Mouse (Mus musculus) layer of hippocampus, adult 6 months (tissue): ENCODE measurements around the gene Stfa2. TPM values are rescaled to one million over a fixed set of nuclear protein-coding genes. Genes with fewer than 3 reads are reported as not detected.

Source experiments
- long read RNA-seq, 2 experiments: library from polyadenylated mRNA; unstranded; transcript quantifications; one replicate each; pipeline ENCODE4 v2.0.0; 2019 to 2020
- polyA plus RNA-seq: library from polyadenylated mRNA; unstranded; fragments of <200 nt; fragmentation: Nextera tagmentation; gene quantifications from 2 replicates; pipeline ENCODE4 v1.2.3, GENCODE M21; 2021

The Stfa2 gene
- not detected in 2 replicates for polyA plus RNA-seq
- long read RNA-seq, experiment 1, result 0 reads
- long read RNA-seq, experiment 2, result 0 reads

GRCm38 (mm10) chr16:36408357-36408756 lies at the start of gene Stfa2:
Gene Stfa2 (minus strand): TSS chr16:36408457.

GRCm38 (mm10) chr16:36455342-36455802 lies 47.1 kb upstream of the Stfa2 start, which contains the start of gene Stfa3:
Gene Stfa3 (minus strand): TSS chr16:36455392.

GRCm38 (mm10) chr16:36367648-36368047 lies 40.6 kb downstream of the Stfa2 start, which contains the start of gene BC100530:
Gene BC100530 (minus strand): TSS chr16:36367748.

Other genes starting within 250 kb of the Stfa2 start
- not detected in 2 replicates for gene Gm5483, start 224.2 kb downstream of the Stfa2 start, polyA plus RNA-seq
- gene Gm5416, start 198.1 kb downstream of the Stfa2 start, polyA plus RNA-seq, result not detected in 2 replicates
- gene 2010005H15Rik, start 187.0 kb downstream of the Stfa2 start, polyA plus RNA-seq, result not detected in 2 replicates
- gene Stfa1, start 131.5 kb downstream of the Stfa2 start, polyA plus RNA-seq, result not detected in 2 replicates
- gene BC117090, start 74.1 kb downstream of the Stfa2 start, polyA plus RNA-seq, result not detected in 2 replicates
- not detected in 2 replicates for gene BC100530, start 40.7 kb downstream of the Stfa2 start, polyA plus RNA-seq
- gene Stfa3, start 46.9 kb upstream of the Stfa2 start, polyA plus RNA-seq, result not detected in 2 replicates
- 0.38 and 0.53 TPM in 2 replicates for gene Casr, start 153.7 kb upstream of the Stfa2 start, polyA plus RNA-seq